Mouse (Mus musculus): ENCODE data around the gene D430041D05Rik.

DNA sequence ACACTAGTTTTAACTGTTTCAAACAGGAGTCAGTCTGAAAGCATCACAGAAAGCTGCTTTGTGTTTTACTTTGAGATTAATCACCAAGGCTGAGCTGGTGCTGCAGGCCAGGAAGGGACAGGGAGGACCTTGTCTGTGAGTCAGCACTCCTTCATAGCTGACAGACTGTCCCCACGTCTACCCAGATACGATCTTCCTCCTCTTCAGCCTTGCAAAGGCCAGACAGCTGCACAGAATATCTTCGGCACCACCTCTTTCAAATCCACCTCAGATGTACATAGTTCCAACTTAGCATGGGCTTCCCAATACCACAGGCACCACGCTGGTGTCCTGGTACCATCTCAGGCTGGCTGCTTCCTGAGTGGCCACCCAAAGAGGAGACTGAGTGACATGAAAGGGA, 232.6 kb downstream of the D430041D05Rik start:
- no peak for TF ChIP-seq POLR2AphosphoS2 (IDR thresholded peaks at IDR 0.05; ENCODE audit: insufficient read length, low read depth)
- no peak for TF ChIP-seq TCF12 (IDR thresholded peaks at IDR 0.05; ENCODE audit: insufficient read depth, poor library complexity, severe bottlenecking)
- TF ChIP-seq USF1 (IDR thresholded peaks at IDR 0.05; ENCODE audit: low read depth): no peak
- no peak for TF ChIP-seq TCF3 (IDR thresholded peaks at IDR 0.05; ENCODE audit: insufficient read length, low read depth)
- TF ChIP-seq SRF (IDR thresholded peaks at IDR 0.05; ENCODE audit: control insufficient read depth, insufficient read length, low read depth): no peak
- TF ChIP-seq POLR2A (IDR thresholded peaks at IDR 0.05; ENCODE audit: insufficient read length, low read depth): no peak
- peak in 1 of 3 experiments; percentile 48 for TF ChIP-seq MYOG (IDR thresholded peaks at IDR 0.05; ENCODE audit: control insufficient read depth in 1 of 3, insufficient read depth in 1 of 3, insufficient read length in 2 of 3, low read depth in 2 of 3)

All from myocyte (in vitro differentiated cells).